Mouse (Mus musculus) heart, adult 2 months (tissue): ENCODE results near the gene Acox2.

Experiments
- CTCF ChIP-seq: fragments of 200-600 bp; IDR thresholded peaks from 2 replicates; pipeline ENCODE4 v1.8.1; 2022; ENCODE audit warnings: antibody characterized with exemption, mild to moderate bottlenecking, moderate library complexity
- EP300 ChIP-seq: fragments of 200-500 bp; IDR thresholded peaks from 2 replicates; pipeline ENCODE4 v1.6.1; 2011; ENCODE audit warnings: low read depth, low read length, control low read depth; ENCODE audit not compliant: insufficient read depth
- POLR2A ChIP-seq: fragments of 200-500 bp; IDR thresholded peaks from 2 replicates; pipeline ENCODE4 v1.6.1; 2011; ENCODE audit warnings: mild to moderate bottlenecking, low read depth, low read length, control low read depth; ENCODE audit not compliant: insufficient read depth

- TF ChIP-seq POLR2A (no peak), CTCF (no peak), EP300 (no peak)
Observed at GRCm38 (mm10) chr14:8258335-8258627, 872 bp downstream of the Acox2 start.
